Mouse (Mus musculus): ENCODE data around the gene Chrm1.

Chrm1 gene

DNA sequence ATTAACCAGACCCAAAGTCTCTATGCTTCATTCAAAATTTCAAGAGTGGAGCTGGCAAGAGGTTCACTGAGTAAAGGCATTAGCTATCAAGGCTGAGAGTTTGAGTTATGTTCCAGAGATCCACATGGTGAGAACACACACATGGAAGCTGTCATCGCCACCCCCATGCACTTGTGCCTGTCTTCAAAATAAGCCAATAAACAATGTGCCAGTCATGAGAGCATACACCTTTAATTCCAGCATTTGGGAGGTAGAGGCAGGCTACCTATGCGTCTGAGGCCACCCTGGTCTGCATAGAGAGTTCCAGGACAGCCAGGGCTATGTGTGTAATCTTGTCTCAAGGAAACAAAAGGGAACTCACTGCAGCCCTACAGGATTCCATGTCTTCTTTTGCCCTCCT is 20.0 kb downstream of the Chrm1 start:
- DNase-seq (ENCODE audit: low spot score in 2 of 2) = no peak

DNA sequence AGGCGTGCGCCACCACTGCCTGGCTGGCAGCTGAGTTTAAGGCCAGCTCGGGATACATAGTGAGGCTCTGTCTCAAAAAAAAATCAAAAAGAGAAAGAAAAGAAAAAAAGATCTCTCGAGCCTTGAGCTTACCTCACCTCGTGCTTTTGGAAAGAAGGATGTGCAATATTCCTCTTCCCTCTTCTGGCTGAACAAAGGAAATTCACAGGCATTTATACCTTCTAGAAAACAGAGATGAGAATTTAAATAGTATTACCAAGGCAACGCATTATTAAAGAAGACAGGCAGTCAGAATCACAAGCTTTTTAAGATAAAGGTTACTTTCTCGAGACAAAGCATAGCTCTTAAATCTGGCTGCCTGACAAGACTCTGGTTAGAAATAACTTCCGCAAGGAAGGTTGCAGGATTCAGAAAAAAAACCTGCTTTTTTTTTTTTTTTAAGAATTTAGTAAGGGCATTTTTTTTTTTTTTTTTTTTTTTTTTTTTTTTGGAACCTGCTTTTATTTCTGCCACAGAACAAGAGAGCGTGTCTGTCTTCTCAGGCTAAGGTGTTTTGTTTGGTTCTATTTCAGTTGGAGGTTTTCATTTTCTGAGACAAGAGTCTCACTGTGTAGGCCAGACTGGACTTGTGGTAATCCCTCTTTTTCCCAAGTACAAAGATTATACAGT is 28.4 kb downstream of the Chrm1 start:
- no peak for DNase-seq (ENCODE audit: low spot score in 2 of 2)

DNA sequence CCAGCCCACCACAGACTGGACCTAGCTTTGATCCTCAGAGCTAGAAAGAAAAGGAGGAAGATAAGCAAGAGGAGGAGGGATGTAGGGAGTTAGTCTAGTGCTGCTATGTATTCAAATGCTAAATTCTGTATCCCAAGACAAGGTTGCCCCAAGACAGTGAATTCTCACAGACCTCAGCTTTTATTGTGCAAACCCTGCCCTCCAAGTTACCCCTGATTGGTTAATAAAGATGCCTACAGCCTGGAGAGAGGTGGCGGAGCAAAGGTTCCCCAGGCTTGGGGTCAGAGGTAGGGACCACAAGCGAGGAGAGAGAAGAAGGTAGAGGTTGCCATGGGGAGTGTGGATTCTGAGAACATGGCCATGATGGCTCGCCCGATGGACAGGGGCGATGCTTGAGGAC is 29.2 kb downstream of the Chrm1 start:
- no peak for DNase-seq (ENCODE audit: low spot score in 2 of 2)

DNA sequence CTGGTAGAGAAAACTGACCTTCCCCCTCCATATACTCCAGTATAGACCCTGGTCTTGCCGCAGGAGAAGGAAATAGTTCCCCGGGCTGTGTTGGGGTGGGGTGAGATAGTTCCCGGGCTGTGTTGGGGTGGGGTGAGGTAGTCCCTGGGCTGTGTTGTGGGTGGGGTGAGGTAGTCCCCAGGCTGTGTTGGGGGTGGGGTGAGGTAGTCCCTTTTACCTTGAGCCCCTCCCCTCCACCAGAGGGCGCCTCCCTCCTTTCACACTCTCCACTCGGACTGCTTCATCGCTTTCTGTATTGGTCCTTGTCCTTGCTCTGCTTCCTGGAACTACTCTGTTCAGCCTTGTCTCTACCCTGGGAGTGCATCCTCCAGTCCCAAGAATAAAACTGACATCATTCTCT is 31.7 kb downstream of the Chrm1 start:
- DNase-seq (ENCODE audit: low spot score in 2 of 2) = peak in 1 of 2 experiments; percentile 40

DNA sequence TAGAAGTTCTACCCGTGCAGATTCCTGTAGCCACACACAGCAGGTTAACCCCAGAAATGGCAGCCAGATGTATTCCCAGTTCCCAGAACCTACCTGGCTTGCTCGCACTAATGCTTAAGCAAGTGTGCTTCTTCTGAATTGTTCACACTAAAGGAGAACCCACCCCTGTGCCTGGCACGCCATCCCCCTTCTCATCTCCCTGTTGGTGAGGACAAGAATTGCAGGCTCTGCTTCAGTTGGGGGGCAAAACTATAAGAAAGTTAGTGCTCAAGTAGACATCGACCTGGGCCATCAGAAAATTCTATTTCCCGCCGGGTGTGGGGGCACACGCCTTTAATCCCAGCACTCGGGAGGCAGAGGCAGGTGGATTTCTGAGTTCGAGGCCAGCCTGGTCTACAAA is 36.1 kb downstream of the Chrm1 start:
- DNase-seq (ENCODE audit: low spot score in 2 of 2) = no peak

DNA sequence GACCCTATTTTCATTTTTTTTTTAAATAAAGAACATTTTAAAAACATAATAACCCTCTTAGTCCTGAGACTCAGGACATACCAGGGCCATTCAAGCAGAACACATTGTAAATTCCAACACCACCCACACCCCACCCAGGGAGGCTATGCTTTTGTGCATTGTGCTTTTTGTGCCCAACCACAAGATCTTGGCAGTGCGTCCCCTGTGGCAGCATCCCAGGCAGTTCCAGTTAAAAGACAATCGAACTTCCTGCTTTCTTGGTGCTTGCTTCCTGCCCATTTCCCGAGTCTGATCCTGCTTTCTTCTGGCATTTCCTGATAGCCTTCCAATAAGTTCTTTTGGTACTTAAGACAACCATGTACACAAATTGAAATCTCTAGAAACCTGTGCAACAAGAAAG is 38.9 kb downstream of the Chrm1 start:
- DNase-seq (ENCODE audit: low spot score in 2 of 2) = no peak

DNA sequence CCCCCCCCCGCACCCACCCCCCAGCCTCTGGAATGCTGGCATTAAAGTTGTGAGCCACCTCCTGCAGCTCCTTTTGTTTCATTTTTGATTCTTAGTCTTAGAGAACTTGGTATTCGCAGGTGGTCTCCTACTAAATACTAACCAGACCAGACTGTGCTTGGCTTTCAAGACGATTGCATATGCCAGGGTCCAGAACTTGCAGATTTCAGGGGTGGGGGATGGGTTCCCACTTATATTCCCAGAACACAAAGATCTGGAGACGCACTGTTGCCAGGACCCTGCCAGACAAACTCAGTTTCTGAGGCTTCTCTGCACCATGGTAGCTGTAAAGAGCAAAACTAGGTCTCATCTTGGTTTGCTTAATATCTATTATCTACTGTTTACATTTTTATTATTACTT is 40.0 kb downstream of the Chrm1 start:
- DNase-seq (ENCODE audit: low spot score in 2 of 2) = no peak

DNA sequence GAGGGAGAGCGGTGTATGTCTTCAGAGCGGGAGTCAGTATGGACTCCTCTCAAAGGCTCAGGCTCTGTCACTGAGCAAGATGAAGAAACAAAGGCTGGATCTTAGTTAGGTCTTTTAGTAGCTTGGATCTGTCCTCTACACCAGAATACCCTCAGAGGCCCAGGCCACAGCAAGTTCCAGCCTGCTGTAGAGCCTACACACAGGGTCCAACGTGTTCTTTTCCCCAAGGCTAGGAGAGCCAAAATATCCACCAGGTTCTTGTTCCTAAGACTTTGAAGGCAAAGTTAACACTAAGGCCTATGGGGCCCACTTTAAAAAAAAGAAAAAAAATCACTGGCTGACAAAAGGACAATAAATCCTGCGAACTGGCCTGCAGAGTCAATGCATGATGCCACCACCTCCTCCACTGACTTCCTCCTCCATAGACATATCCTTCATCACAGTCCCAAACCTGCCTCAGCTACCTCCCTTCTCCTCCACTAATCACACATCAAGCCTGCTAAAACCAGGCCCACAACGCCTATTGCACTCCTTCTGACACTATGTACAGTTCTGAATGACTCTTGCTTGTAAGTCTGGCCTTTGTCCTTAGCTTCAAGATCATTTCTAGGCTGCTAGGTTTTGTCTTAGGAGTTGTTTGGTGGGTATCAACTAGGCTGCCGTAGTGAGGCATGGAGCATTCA is 41.6 kb downstream of the Chrm1 start:
- DNase-seq (ENCODE audit: low spot score in 2 of 2) = no peak

DNA sequence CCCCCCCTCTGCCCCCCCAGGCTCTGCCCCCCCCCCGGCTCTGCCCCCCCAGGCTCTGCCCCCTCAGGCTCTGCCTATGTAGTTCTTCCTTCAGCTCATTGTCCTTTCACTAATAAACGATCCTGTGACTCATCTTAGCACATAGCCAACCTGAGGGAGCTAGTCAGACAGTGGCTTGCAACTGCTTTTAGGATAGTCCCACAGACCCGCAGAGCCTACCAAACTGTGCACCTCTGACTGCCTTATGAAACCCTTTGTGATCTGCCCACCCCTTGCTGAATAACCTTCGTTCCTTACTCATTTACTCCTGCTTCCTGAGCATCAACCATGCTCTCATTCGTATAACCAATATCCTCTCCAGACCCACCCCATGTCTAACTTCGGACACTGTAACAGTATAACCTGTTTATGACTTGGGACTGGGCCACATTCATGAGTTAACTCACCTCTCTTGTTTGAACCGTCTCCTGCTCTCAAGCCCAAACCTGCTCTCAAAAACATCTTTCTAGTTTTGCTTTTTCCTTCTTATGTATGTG is 42.6 kb downstream of the Chrm1 start:
- no peak for DNase-seq (ENCODE audit: low spot score in 2 of 2)

DNA sequence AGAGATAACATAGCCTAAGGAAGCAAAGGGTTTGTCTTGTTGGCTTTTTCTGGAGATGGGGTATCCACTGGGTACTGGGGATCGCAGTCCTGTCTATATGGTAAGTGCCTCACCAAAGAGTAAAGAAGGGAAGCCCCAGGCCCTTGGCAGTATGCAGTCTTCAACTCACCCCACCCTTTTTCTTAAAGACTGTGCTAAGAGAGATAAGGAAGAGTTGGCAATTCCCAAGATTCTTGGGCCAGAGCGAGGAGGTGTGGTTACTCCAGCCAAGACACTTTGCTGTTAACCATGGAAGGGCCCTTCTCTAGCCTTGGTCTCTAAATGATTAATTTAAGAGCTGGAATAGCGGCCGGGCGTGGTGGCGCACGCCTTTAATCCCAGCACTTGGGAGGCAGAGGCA is 43.3 kb downstream of the Chrm1 start:
- DNase-seq (ENCODE audit: low spot score in 2 of 2) = no peak

DNA sequence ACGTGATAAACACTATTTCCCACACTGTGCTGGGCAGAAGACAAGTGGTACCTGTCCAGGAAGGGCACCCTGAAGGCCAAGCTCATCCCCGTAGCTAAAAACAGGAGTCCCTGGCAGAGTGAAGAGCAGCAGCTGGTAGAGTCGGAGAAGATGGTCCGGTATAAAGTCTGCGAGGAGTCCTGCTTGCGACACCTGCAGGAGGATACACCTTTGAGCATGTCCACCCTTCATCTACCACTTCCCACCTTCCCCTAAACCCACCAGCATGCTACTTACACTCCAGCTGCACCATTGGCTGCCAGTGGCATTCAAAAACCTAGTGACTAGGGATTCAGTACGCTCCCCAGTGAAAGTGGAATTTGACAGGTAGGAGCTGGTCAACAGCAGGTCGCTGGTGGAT is 45.4 kb downstream of the Chrm1 start:
- no peak for DNase-seq (ENCODE audit: low spot score in 2 of 2)

DNA sequence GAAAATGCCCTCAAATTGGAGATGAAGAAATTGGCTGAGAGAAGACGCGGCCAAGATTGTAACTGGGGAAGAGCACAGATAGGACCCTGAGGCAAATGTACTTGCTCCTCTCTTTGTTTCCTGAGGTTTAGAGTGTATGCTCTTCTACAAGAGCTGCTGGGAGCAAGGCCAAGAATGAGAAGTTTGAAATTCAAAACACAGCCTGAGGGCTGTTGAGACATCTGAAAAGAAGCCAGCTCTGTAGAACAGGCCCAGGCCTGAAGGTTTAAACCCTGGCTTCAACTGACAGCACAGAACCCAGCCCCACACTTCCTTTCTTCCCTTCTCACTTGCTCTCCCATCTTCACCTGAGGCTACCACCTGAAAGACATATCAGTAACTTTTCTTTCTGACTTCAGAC is 46.5 kb downstream of the Chrm1 start:
- DNase-seq (ENCODE audit: low spot score in 2 of 2) = no peak

DNA sequence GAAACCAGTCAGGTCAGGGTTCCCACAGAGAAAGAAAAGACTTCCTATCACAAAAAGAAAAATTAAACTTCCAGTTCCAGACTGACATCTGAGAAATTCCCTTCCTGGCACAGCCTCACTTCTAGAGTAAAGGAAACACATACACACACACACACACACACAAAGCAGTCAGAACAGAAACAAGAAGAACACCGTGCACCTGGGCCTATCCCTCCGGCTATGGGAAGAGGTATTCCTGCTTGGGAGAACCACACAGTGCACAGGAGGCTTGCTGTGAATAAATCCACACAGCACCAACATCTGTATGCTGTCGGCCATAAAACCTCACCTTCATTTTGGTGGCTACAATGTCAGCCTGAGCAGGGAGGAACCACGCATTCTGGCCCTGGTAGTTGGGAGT is 47.9 kb downstream of the Chrm1 start:
- DNase-seq (ENCODE audit: low spot score in 2 of 2) = no peak

DNA sequence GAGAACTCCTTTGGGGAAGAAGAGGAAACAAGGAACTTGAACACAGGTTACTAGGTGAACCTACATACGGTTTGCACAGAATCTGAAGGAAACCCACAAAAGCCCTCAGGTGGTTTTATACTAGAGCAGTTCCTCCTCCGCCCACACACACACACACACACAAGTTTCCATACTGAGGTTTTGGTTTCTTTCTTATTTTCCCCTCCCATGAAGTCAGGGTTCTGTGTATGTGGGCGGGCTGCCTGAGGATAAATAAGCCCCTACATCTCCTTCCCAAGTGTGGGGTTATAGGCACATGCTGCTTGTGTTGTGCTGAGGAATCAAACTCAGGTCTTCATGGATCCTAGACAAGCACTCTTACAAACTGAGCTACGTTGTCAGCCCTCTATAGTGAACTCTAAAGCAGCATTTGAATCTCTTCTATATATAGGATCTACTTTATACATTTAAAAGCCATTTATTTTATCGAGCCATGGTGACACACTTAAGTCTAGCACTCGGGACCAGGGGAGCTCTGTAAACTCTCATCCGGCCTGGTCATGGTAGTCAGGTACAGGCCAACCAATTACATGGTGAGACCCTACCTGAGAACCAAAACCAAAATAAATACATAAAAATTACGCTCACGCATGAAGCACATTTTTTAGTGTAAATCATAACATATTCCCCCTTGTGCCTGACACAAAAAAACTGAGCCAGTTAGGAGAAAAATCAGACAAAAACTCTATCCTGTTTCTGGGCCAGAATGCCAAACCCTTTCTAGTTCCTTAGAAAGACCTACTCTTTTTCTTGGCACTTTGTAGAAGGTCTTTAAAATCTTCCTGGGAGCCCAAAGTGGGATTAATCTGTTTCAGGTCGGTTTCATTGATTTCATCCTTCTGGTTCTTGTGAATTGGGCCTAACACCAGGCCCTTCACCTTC is 48.6 kb downstream of the Chrm1 start:
- no peak for DNase-seq (ENCODE audit: low spot score in 2 of 2)

DNA sequence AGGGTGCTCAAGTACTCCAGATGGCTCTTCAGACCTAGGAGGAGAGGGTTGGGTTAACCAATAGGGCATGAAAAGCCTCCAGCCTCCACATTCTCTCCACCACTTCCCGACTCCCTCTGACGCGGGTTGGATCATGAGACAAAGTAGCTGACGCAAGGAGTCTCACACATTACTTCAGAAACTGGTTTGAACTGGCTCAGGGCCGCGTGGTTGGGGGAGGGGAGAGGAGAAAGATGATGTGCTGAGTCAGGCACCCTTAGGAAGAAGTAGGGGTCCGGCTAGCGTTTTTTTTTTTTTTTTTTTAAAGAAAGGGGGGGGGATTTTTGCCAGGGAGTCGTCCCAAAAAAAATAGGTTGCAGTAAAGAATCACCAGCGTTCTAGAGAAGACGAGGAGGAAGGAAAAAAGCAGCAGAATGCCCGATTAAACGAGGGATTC is 49.3 kb downstream of the Chrm1 start:
- DNase-seq (ENCODE audit: low spot score in 2 of 2) = peak; percentile 44 to 68

DNA sequence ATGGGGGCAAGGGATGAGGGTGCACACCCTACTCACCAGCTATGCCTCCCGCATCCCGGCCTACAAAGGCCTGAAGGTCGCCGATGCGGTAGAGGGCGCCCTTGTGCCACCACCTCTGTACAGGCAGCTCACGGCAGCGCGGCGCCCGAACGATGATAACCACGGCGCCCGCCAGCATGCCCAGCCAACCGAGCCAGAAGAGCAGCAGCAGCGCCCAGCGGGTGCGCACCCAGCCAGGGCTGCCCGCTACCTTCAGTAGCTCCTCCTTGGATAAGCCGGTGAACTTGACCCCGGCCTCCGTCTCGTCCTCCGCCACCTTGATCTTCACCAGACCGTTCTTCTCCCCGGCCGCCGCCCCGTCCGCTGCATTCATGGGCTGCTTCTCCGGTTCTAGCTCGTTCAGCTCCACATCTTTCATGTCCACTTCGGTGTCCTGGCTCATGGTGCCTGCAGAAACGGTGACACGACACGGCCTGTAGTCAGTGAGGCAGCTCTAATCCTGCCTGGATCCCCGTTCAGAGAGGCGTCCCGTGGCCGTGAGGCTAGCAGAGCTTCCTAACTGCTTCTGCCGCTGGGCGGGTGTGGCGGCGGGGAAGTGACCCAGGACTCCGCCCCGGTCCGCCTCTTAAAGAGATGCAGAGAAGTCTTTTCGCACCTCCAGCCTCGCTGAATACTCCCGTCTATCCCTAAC is 49.9 kb downstream of the Chrm1 start:
- peak; percentile 87 to 89 for DNase-seq (ENCODE audit: low spot score in 2 of 2)

DNA sequence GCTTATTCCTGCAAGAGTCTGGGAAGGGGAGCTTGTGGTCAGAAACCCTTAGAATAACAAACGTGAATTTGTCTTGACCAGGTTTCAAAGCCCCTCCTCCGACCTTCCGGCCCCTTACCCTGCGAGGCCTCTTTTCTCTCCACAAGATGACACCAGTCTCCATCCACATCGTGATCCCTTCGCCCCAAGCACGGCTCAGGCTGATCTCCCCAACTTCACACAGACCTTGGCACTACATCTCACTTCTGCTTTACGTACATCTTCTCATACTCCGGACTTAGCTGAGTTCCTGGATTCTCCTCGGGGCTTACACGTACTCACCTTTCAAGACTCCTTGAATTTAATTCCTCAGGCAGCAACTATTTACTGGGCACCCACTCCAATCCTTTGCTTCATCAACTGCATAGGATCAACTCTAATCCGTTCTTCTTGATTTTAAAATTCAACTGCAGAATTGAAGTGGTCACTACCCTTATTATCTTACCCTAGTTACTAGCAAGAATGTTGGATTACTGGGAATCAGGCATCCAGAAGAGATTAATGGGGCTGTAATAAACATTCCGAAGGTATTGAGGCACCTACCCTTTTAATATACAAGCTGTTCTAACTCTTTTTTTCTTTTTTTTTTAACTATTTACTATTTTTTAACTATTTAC is 50.5 kb downstream of the Chrm1 start:
- no peak for DNase-seq (ENCODE audit: low spot score in 2 of 2)

DNA sequence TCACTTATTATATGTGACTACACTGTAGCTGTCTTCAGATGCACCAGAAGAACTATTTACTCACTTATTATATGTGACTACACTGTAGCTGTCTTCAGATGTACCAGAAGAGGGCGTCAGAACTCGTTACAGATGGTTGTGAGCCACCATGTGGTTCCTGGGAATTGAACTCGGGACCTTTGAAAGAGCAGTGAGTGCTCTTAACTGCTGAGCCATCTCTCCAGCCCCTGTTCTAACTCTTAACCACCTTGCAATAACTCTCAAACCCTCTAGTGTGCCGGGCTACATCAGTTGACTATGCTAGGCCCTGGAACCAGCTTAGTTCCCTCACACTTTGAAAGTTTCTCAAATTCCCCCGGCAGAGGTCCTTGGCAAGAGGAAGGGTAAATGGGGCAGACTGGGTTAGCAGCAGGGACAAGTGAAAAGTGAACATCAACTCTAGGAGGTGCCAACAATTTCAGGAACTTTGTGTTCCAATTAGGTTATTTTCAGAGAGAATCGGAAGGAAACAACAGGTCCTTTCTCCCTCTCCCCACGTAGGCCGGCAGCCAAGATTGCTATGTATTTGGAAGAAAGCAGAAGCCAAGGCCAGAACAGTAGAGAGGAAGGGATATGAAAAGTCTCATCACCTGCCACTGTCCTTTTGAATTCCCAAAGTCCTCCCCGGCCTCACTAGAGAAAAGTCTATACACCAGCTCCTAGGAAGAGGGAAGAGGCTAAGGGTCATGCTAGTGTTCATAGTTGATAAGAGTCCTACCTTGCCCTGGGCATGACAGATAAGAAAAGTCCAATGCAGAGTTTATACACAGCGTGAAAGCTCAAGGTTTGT is 51.3 kb downstream of the Chrm1 start:
- DNase-seq (ENCODE audit: low spot score in 2 of 2) = no peak

DNA sequence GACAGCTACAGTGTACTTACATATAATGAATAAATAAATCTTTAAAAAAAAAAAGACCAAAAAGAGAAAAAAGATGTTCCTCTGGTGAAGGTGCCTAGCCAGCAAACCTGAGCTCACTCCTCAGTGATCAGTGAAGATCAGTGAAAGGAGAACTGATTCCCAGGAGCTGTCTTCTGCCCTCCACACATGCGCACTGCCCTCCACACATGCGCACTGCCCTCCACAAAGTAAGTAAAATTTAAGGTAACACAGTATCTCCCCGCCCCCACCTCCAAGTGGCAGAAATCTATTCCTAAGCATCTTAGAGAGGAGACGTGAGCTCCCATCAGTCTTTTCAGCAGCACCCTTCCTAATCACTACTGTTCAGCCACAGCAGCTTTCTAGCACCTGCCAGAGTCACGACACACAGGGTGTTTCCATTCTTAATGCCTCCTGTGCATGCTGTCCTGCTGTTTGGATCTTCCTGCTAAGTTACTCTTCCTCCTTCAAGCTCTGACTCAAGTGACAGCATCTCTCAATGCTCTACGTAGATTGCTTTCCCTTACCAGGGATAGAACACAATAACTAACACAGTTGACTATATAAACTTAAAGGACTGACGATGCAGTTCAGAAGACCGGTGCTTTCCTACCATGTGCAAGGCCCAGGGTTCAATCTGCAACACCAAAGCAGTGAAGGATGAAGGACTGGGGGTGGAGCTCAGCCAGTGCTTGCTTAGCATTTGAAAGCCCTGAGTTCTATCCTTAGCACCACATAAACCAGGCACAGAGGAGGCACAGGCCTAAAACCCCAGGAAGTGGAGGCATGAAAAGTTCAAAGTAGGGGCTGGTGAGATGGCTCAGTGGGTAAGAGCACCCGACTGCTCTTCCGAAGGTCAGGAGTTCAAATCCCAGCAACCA is 52.5 kb downstream of the Chrm1 start:
- no peak for DNase-seq (ENCODE audit: low spot score in 2 of 2)

All from urinary bladder, adult 18-20 months (tissue).